Mouse (Mus musculus) embryonic facial prominence, embryonic 10.5 days (tissue): Measurements from ENCODE around the gene Ccdc121. TPM values are rescaled to one million over a fixed set of nuclear protein-coding genes. Genes with fewer than 3 reads are reported as not detected.

ENCODE experiments used
- DNase-seq: peaks from one replicate; pipeline ENCODE4 v3.0.0-alpha.2; 2017; ENCODE audit warnings: low spot score
- H3K27ac ChIP-seq: fragments of 300-500 bp; sonication (generic); replicated peaks from 2 replicates; pipeline ENCODE4 v1.5.1; 2016; ENCODE audit warnings: mild to moderate bottlenecking
- H3K27me3 ChIP-seq: fragments of 300-500 bp; sonication (generic); replicated peaks from 2 replicates; pipeline ENCODE4 v1.6.1; 2016; ENCODE audit warnings: low read depth, mild to moderate bottlenecking; ENCODE audit not compliant: poor library complexity, severe bottlenecking
- H3K36me3 ChIP-seq: fragments of 300-500 bp; sonication (generic); replicated peaks from 2 replicates; pipeline ENCODE4 v1.6.1; 2016; ENCODE audit warnings: mild to moderate bottlenecking, moderate library complexity
- H3K4me1 ChIP-seq: fragments of 300-500 bp; sonication (generic); 2 replicates; pipeline ENCODE4 v1.6.1; 2016
- H3K4me3 ChIP-seq: fragments of 300-500 bp; sonication (generic); 2 replicates; pipeline ENCODE4 v1.5.1; 2016; ENCODE audit warnings: mild to moderate bottlenecking, moderate library complexity
- H3K9me3 ChIP-seq: fragments of 300-500 bp; sonication (generic); 2 replicates; pipeline ENCODE4 v1.6.1; 2016; ENCODE audit warnings: mild to moderate bottlenecking
- WGBS: fragments of 180-500 bp; shearing (Covaris S2); methylation state at CpG from one replicate; pipeline ENCODE4 v1.1.7; 2016; 5-methylcytosine and 5-hydroxymethylcytosine counted together
- polyA plus RNA-seq: library from polyadenylated mRNA; unstranded; fragments of >200 nt; fragmentation: Nextera tagmentation; extraction: Ambion mirVana; gene quantifications from 2 replicates; pipeline ENCODE4 v1.2.1, GENCODE M21; 2016

The Ccdc121 gene
- polyA plus RNA-seq, 1 experiment from 2014 or later = 0.16 TPM

DNA sequence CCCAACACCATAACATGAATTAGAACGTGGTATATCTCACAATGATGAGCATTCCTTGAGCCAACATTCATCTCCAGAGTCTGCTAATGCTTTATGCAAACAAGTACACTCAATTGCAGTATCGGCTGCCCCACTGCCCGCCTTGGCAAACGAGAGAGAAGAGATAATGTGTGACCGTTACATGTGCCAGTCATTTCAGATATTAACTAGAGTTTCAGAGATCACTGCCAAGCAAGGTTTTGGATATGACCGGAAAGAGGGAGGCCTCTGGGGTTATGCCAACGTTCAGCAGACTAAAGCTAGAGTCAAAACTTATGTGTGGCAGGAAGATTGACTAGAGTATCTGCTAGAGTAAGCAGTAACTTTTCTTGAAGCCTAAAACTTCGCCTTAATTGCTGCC, 35.1 kb downstream of the Ccdc121 start:
- Histone ChIP-seq H3K36me3 (no peaks in the 10 kb centered on the region), H3K4me1 (no peaks in the 10 kb centered on the region), H3K27ac (no peak overlapping the region), H3K9me3 (peaks cover 10% of the 10 kb centered on the region), H3K27me3 (no peaks in the 10 kb centered on the region), H3K4me3 (no peak overlapping the region)
- no peak for DNase-seq
- 85% methylated on average over 8 of the region's 8 CpGs for WGBS

GRCm38 (mm10) chr1:181469415-181469814, 41.8 kb downstream of the Ccdc121 start:
- WGBS = 82% methylated on average over 8 of the region's 8 CpGs
- Histone ChIP-seq H3K36me3 (no peaks in the 10 kb centered on the region), H3K4me3 (no peak overlapping the region), H3K4me1 (peaks cover 8% of the 10 kb centered on the region), H3K27ac (no peak overlapping the region), H3K27me3 (no peaks in the 10 kb centered on the region), H3K9me3 (peaks cover 15% of the 10 kb centered on the region)
- no peak for DNase-seq

DNA sequence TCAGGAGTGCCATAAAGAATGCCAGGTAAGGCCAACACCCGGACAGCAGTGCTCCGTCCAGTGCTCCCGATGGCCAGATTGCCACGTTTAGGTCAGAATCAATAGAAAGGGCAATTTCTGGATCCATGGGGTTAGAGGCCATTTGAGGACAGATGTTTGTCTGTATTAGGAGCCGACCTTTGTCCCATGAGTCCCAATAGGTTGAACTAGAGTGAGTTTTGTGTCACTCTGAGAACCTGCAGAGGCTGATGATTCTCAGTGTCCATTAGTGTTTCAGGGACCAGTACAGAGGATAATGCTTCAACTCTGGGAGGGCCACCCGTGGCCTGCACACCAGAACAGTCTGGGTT, 44.0 kb downstream of the Ccdc121 start:
- Histone ChIP-seq H3K4me1 (peaks cover 12% of the 10 kb centered on the region), H3K36me3 (no peaks in the 10 kb centered on the region), H3K4me3 (no peak overlapping the region), H3K27me3 (no peaks in the 10 kb centered on the region), H3K27ac (no peak overlapping the region), H3K9me3 (peaks cover 15% of the 10 kb centered on the region)
- 85% methylated on average over 6 of the region's 6 CpGs for WGBS
- no peak for DNase-seq

DNA sequence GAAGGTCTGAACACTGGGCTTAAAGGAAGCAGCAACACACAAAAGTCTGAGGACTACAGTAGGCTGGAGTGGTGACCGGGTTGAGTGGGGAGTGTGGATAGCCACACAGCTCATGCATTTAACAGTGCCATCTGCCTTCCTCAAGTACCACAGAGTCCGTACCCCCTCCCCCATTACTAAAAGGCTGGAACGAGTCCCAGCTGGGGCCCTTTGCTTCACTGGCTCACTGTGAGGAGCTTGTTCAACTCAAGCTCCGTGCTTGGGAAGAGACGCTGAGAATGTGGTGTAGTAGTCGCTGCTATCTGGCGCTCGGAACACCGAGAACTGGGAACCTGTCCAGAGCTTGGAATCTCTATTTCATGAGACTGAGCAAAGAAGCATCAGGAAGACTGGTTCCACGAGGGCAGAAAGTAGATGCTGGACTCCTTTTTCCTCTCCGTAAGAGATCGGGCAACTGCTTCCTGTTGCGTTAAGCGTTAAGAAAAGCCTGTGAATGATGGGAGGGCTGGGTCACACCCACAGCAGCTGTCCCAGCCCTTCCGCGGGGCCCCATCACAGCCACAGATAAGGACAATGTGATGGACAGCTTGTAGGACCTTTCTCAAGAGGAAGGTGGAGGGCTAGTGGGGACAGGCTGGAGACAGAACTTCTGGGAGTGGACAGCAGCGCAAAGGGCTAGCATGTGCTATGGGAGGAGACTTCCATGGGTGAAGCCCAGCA, 44.5 kb downstream of the Ccdc121 start:
- Histone ChIP-seq H3K4me3 (no peak overlapping the region), H3K27me3 (no peaks in the 10 kb centered on the region), H3K27ac (no peak overlapping the region), H3K36me3 (no peaks in the 10 kb centered on the region), H3K9me3 (peaks cover 12% of the 10 kb centered on the region), H3K4me1 (peaks cover 16% of the 10 kb centered on the region)
- DNase-seq = peak; percentile 13
- 81% methylated on average over 17 of the region's 17 CpGs for WGBS

- no peak overlapping the region for H3K27ac ChIP-seq
- no peak for DNase-seq
- WGBS = 95% methylated on average over 6 of the region's 6 CpGs
These were observed 45.2 kb downstream of the Ccdc121 start for GRCm38 (mm10) chr1:181466040-181466439.

DNA sequence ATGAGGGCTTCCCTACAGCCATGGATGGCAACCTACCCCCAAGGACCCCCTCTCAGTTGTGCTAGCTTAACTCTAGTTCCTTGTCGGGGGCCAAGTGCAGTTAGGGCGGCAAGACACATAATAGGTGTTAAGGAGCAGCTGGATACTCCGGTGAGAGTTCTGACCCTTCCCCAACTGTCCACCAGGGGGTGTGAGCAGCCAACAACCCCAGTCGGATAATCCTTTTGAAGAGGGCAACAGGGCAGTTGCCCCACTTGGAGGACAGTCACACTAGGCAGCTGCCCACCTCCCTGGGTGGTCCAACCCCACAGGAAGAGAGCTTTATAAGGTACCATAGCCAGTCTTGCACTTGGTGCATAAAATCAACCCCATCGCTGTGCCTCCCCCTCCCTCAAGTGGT, 46.2 kb downstream of the Ccdc121 start:
- no peak overlapping the region for H3K27ac ChIP-seq
- H3K4me3 ChIP-seq = no peak overlapping the region
- no peaks in the 10 kb centered on the region for H3K27me3 ChIP-seq
- peaks cover 18% of the 10 kb centered on the region for H3K4me1 ChIP-seq
- 51% methylated on average over 5 of the region's 5 CpGs for WGBS
- no peaks in the 10 kb centered on the region for H3K36me3 ChIP-seq
- DNase-seq = peak; percentile 41
- H3K9me3 ChIP-seq = no peaks in the 10 kb centered on the region

More at GRCm38 (mm10) chr1:181466040-181466439, 45.2 kb downstream of the Ccdc121 start:
- Histone ChIP-seq H3K27me3 (no peaks in the 10 kb centered on the region), H3K36me3 (no peaks in the 10 kb centered on the region), H3K4me3 (no peak overlapping the region), H3K4me1 (peaks cover 18% of the 10 kb centered on the region), H3K9me3 (peaks cover 4% of the 10 kb centered on the region; the same call in 1 of the 2 replicates)

DNA sequence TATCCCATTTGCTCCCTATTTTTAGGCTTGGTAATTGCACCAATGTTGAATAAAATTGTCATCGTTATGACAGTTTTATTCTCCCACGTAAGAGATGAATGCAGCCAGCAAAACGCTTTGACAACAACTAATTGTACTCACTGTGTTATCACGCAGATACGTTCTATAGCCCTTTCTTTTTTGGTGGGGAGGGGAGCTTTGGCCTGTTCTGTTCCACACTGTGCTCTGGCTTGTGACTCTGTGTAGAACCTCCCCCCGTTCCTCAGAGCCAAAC, 48.4 kb downstream of the Ccdc121 start:
- no peaks in the 10 kb centered on the region for H3K36me3 ChIP-seq
- H3K4me1 ChIP-seq = peaks cover 18% of the 10 kb centered on the region
- no peaks in the 10 kb centered on the region for H3K9me3 ChIP-seq
- no peaks in the 10 kb centered on the region for H3K27me3 ChIP-seq
- 85% methylated on average over 6 of the region's 6 CpGs for WGBS
- H3K4me3 ChIP-seq = no peak overlapping the region
- no peak for DNase-seq
- no peak overlapping the region for H3K27ac ChIP-seq

DNA sequence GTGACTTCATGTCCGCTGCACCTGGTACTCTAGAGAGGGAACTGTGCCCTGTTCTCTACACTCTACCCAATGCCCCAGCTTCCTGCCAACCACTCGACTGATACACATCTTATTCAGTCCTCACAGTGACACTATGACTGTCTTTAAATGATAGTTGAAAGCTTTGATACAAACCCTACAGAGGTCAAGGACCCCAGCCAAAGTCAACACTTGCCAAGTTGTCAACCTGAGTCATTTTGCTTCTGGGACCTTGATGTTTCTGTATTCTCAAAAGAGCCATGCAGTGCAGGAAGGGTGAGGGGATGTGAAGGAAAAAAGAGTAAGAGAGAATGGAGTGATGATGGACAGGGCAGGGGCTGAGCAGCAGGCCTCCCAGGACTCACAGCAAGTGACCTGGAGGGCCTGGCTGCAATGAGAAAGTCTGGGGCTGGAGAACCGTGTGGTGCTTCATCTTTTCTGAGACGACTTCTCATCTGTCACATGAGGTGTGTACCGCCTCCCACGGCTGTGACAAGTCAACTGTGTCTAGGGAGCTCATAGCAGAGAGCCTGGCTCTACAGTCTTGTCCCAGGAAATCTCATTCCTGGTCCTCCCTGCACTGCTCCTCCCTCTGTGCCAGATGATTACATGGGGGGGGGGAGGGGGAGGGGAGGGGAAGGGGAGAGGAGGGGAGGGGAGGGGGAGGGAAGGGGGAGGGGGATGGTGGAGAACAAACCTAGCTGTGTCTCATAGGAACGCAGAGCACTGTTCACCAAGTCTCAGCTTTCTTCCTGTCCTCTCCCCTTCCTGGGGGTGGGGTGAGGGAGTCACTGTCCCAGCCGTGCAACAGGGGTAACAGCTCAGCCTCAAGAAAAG, 49.0 kb downstream of the Ccdc121 start:
- 59% methylated on average over 8 of the region's 8 CpGs for WGBS
- H3K36me3 ChIP-seq = no peaks in the 10 kb centered on the region
- H3K9me3 ChIP-seq = no peaks in the 10 kb centered on the region
- H3K4me3 ChIP-seq = no peak overlapping the region
- no peak overlapping the region for H3K27ac ChIP-seq
- peaks cover 18% of the 10 kb centered on the region for H3K4me1 ChIP-seq
- H3K27me3 ChIP-seq = no peaks in the 10 kb centered on the region
- no peak for DNase-seq

DNA sequence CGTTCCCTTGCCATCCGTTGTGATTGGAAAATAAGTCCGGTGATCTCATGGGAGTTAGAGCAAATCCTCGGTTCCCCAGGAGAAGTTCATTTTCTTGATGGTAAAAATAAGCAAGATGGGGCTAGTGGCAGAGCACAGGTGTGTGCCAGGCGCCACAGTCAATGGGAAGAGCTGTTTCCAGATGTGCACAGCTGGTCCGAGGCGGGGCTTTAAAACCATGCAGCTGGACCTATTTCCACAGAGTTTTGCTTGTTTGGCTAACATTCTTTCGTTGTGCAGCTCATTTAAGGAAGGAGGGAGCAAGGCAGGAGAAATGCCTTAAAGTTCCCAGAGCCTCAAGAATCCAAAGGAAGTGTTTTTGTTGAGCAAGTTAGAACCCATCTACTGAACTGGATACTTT, 49.8 kb downstream of the Ccdc121 start:
- Histone ChIP-seq H3K36me3 (no peaks in the 10 kb centered on the region), H3K27me3 (no peaks in the 10 kb centered on the region), H3K9me3 (no peaks in the 10 kb centered on the region), H3K4me1 (peaks cover 10% of the 10 kb centered on the region), H3K27ac (no peak overlapping the region), H3K4me3 (no peak overlapping the region)
- WGBS = 69% methylated on average over 8 of the region's 8 CpGs
- DNase-seq = no peak

GRCm38 (mm10) chr1:181460283-181460682, 51.0 kb downstream of the Ccdc121 start:
- Histone ChIP-seq H3K4me3 (no peak overlapping the region), H3K27me3 (no peaks in the 10 kb centered on the region), H3K36me3 (no peaks in the 10 kb centered on the region), H3K27ac (no peak overlapping the region), H3K9me3 (no peaks in the 10 kb centered on the region), H3K4me1 (peaks cover 10% of the 10 kb centered on the region)
- 87% methylated on average over 2 of the region's 2 CpGs for WGBS
- no peak for DNase-seq

Other genes starting within 250 kb of the Ccdc121 start
- gene Cnih3, start 158.8 kb downstream of the Ccdc121 start, polyA plus RNA-seq = 0.24 and 0.57 TPM in 2 replicates
- gene Dnah14, start 65.1 kb upstream of the Ccdc121 start, polyA plus RNA-seq = 1.7 and 1.8 TPM in 2 replicates